Mouse (Mus musculus): ENCODE data around the gene Usp29. TPM values are rescaled to one million over a fixed set of nuclear protein-coding genes. Genes with fewer than 3 reads are reported as not detected.
"Not testable (repeated sequence)": the region's sequence is repeated elsewhere in the genome, so short reads cannot be mapped to it uniquely, and the experiment has no call there.

Gene Usp29
- total RNA-seq, 4 experiments from 2014 or later: 27.6 to 36.3 (median 30.6) TPM

DNA sequence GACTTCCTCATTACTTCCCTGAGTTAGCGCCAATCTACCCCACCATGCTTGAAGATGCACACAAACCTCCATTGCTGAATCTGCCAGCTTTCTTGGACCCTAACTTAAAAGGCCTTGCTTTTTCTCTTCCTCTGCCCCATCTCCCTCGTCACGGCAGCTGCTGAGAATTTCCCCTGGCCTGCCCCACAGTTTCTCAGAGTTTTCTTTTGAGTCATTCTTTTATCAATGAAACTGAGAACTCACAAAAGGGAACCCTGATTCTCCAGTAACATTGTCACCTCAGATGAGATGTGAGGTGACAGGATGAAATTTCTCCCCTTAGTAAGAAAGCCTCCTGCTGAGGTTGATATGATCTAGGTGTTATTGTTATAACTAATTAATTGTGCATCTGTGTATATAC lies 138.5 kb downstream of the Usp29 start:
- DNase-seq (ENCODE audit: low spot score in 2 of 2): no peak

- DNase-seq (ENCODE audit: low spot score in 2 of 2): no peak
Measured at GRCm38 (mm10) chr7:6869556-6869955, 139.2 kb downstream of the Usp29 start.

- peak; percentile 31 to 40 for DNase-seq (ENCODE audit: low spot score in 2 of 2)
Measured at GRCm38 (mm10) chr7:6874448-6874847, 144.1 kb downstream of the Usp29 start.

DNA sequence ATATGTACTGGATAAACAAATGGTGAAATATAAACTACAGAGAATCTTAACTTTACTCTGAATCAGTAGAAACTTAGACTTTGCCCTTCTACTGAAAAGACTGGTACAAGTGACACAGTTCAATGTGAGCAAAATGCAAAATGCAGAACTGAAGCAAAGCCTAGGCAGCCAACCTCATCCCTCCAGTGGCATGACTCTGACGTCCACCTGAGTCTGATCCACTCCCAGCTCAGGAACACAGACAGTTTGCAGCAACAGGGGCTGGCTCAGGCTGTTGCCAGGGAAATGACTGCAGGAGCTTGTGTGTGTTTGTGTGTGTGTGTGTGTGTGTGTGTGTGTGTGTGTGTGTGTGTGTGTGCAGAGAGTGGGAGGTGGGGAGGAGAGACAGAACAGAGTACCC lies 147.8 kb downstream of the Usp29 start:
- DNase-seq (ENCODE audit: low spot score in 2 of 2): no peak

GRCm38 (mm10) chr7:6878849-6879248 lies 148.5 kb downstream of the Usp29 start:
- DNase-seq (ENCODE audit: low spot score in 2 of 2): not testable (repeated sequence)

DNA sequence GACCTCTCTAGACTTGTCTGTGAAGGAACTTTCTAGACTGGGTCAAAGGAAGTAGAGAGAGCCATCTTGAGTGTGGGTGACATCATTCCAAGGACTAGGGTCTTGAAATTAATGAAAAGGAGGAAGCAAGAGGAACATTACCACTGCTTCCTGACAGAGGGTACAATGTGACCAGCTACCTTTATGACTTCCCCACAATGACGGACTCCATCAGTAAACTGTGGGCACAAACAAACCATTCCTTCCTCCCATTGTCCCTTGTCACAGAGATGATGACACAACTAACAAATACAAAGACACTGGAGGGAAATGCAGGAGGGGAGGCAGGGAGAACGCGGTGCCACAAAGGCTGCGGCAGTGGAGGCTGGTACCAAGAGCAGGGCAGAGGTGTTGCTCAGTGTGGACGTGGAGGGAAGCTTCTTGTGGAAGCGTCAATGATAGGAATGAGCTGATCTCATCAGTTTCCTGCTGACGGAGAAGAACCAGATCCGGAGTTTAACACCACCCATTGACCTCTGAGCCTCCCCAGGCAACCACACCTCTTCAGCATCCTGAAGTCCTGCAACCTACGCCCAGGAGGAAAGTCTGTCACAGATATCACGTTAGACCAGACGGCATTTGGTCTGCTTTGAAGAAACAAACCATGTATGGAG lies 149.3 kb downstream of the Usp29 start:
- no peak for DNase-seq (ENCODE audit: low spot score in 2 of 2)

- DNase-seq (ENCODE audit: low spot score in 2 of 2): not testable (repeated sequence)
Measured at GRCm38 (mm10) chr7:6880918-6881317, 150.5 kb downstream of the Usp29 start.

GRCm38 (mm10) chr7:6881473-6882046 lies 151.2 kb downstream of the Usp29 start:
- DNase-seq (ENCODE audit: low spot score in 2 of 2): no peak

GRCm38 (mm10) chr7:6883376-6884147 lies 153.2 kb downstream of the Usp29 start:
- no peak for DNase-seq (ENCODE audit: low spot score in 2 of 2)

- no peak for DNase-seq (ENCODE audit: low spot score in 2 of 2)
Measured at GRCm38 (mm10) chr7:6885416-6885815, 155.0 kb downstream of the Usp29 start.

DNA sequence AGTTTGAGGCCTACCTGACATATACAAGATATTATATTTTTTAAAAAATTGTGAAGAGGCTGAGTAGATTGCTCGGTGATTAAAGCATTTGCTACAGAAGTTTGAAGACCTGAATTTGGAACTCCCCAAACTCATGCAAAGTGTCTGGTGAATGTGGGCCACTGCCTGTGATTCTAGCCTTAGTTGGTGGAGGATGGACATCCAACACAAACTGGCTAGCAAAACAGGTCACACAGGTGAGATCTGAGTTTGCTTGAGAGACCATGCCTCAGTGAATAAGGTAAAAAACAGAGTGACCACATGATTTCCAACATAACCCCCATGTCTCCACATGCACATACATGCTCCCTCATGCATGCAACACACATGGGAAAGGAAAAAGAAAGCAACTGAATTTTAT lies 156.5 kb downstream of the Usp29 start:
- DNase-seq (ENCODE audit: low spot score in 2 of 2): no peak

DNA sequence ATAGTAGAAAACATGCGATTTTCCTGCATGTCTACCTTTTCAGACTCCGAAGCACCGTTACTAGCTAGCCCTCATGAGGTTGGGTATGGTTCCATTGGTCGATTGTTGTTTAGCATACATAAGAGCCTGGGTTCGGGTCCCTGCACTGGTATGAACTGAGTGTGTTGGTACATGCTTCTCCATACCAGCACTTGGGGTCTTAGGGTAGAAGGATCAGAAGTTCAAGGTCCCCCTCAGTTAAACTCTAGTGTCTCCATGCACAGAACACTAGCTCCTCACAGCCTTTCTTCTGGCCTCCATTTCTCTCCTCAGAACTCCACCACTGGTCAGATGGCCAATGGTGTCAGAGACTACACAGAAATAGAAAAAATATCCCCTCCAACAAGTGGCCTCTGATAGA lies 159.5 kb downstream of the Usp29 start:
- no peak for DNase-seq (ENCODE audit: low spot score in 2 of 2)

DNA sequence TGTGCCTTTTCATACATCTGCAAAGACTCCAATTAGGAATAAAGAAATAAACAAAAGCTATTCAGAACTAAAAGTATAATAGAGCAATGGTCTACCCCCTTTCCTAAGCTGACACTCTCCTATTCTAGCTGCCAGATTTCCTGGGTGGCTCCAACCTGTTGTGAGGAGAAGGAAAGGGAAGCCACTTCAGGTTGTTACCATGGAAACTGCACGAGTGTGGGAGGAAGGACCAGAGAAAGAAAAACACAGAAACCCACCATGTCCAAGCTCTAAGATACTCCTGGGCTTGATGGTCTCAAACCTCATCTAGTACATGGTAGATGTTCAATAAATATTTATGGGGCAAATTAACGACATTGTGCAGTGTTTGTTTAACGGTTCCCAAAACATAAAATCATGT lies 160.8 kb downstream of the Usp29 start:
- DNase-seq (ENCODE audit: low spot score in 2 of 2): no peak

- DNase-seq (ENCODE audit: low spot score in 2 of 2): not testable (repeated sequence)
Measured at GRCm38 (mm10) chr7:6897021-6897420, 166.6 kb downstream of the Usp29 start.

DNA sequence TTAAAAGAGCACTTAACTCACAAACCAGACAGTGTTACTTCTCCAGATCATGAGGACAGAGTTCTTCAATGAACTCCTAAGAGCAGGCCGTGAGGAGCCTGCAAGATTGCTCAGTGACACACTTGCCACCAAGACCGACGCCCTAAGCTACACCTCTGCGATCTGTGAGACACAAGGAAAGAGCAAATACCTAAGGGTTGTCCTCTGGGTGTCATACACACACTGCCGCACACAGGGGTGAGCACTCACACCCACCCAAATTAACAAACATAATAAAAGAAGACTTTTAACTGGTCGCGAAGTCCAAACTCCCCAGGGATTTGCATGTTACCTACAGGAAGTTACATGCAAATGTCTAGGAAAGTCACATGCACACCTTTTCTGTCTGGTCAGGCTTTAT lies 170.3 kb downstream of the Usp29 start:
- DNase-seq (ENCODE audit: low spot score in 2 of 2): no peak

DNA sequence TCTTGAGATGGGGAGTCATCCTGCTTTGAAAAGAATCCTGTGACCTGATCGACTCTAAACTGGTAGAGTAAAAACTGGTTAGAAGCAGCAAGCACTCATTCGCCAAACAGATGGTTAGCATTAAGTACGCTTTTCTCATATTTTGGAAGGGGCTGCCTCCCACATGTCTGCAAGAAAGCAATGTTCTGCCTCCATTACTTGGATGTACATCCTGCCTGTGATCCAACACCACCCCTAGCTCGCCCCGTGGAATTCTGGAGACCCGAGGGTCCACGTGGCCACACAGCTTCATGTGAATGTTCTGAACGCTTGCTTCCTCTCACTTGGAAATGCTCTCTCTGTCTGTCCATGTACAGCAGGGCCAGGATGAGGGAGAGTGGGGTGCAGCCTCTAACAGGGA lies 173.1 kb downstream of the Usp29 start:
- DNase-seq (ENCODE audit: low spot score in 2 of 2): no peak

DNA sequence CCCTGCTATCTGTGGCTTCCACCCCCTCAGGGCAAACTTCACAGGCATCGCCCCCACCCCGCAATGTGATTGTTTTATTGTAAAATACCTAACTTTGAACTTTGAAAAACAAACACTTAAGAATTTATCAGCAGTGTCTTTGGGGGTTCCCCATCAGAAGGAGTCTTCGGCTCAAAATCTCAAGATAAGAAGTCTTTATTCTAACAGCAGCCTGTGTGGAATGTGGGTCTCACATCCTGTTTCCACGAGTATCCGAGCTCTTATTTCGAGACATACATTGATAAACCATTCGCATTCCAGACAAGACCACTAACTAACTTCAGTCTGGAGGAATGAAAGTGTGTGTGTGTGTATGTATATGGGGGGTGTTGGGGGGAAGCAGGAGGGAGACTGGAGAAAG lies 180.1 kb downstream of the Usp29 start:
- DNase-seq (ENCODE audit: low spot score in 2 of 2): no peak

DNA sequence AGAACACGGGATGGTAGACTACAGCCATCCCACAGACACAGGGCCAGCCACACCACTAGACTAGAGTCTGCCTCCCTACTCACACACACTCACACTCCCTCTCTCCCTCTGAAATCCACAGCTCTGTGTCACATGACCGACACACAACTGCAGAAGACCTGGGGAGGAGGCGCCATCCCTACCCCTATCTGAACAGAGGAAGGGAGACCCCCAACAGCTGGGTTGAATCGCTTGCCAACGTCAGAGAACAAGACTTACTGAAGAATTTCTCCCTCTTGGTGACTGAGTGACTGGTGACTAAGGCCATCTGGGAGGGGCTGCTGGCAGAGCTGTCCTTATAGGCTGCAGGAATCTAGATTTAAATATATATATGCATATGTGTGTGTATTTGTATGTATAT lies 181.4 kb downstream of the Usp29 start:
- DNase-seq (ENCODE audit: low spot score in 2 of 2): no peak

DNA sequence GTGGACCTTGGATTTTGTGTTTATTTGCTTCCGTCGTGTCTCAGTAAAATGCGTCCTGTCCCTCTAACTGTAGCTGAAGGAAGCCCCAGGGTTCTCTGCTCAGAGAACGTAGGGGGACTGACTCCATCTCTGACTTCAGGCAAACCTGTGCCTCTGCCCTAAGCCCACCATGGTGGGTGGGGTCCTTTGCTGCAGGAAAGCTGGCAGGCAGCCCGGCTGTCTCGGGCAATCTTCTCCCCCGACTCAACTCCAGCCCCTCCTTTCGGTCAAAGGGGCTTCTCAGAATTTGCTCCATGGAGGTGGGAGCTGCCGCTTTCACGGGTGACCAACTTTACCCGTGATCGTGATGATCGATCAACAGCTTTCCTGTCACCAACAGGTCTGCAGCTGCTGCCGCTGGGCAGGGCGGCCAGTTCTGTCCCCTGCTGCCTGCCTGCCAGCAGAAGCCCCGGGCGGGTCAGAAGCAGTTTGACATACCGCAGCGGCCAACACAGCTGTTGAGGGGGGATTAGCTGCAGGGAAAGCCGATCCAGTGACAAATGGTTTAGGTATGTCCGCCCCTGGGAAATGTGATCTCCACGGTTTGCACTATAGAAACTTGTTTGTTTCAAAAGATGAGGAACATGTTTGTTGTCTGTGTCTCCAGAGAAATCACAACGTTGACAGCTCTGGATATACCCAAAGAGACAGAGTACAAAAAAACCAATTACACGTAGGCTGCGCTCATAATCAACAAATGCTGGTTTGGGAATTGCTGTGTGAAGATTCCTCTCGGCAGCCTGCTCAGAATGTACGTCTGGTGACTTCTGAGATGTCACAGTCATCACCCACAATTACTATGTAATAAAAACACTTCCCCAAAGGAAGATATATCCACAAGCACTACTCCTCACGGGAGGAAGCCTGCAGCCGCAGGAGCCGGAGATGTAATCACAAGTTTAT lies 183.3 kb downstream of the Usp29 start:
- DNase-seq (ENCODE audit: low spot score in 2 of 2): no peak

- DNase-seq (ENCODE audit: low spot score in 2 of 2): no peak
Measured at GRCm38 (mm10) chr7:6917126-6917525, 186.7 kb downstream of the Usp29 start.

DNA sequence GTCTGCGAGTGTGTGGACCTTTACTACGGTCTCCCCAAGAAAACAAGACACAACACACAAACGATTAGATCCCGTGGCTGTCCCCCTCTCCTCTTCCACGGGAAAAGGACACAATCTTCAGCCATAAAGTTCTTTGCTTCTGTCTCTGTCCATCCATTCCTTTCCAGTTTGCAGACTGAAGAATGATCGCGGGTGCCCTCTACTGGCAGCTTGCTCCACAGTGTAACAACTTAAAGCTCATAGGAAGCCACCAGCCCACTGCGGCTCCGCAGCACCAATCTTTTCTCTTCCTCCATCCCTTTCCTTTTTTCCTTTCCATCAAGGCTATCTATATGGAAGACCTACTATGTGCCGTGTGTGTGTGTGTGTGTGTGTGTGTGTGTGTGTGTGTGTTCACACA lies 187.9 kb downstream of the Usp29 start:
- DNase-seq (ENCODE audit: low spot score in 2 of 2): peak; percentile 73 to 93
